Mouse (Mus musculus): ENCODE results near the gene Trpm3. TPM values are rescaled to one million over a fixed set of nuclear protein-coding genes. Genes with fewer than 3 reads are reported as not detected.

The Trpm3 gene
- total RNA-seq (2023; ENCODE audit: inconsistent age) = not detected in 4 replicates

DNA sequence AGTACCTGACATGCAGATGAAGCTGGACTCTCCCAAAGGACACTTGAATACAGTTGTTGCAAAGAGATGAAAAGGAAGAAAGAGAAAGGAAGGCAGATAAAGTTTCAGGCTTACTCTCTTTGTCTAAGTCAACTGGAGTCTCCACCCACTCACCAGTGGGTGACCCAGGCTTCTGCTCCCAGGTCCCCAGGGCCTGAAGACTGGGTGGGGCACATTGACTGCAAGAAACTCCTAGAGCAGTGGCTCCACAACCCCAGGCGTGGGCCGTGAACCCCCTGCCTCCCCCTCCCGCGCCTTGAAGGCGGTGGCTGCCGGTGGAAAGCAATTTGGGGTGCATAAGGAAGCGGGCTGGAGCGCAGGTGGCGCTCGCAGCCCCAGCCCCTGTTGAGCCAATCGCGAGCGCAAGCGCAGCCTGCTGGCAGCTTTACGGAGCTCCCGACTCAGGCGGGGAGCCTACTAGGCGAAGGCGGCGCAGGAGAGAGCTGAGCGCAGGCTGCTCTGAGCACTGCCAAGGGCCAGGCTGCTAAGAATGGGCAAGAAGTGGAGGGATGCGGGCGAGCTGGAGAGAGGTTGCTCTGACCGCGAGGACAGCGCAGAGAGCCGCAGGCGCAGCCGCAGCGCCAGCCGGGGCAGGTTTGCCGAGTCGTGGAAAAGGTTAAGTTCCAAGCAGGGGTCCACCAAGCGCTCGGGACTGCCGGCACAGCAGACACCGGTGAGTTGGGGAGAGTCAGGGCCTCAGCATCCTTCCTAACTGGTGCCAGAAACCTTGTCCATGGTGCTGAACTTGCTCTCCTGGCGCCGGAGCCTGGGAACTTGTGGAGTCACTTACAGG, at the start of gene Trpm3:
TSS of gene Trpm3 (plus strand) at position 457 of the 832 bp plus-strand sequence.

